Mouse (Mus musculus) bone marrow macrophage, adult 2 months (primary cell): ENCODE data around the gene Ecpas.

ENCODE experiments used
- CTCF ChIP-seq: IDR thresholded peaks from 2 replicates; pipeline ENCODE4 v1.5.1; 2012; ENCODE audit warnings: low read depth, mild to moderate bottlenecking, low read length, moderate library complexity
- POLR2A ChIP-seq: IDR thresholded peaks from 2 replicates; pipeline ENCODE4 v1.6.1; 2012; ENCODE audit warnings: mild to moderate bottlenecking, low read depth, low read length, borderline replicate concordance

GRCm38 (mm10) chr4:58943420-58944205 lies 31.1 kb upstream of the Ecpas start, which contains the start of gene Zkscan16:
- TF ChIP-seq CTCF, result no peak
- no peak for TF ChIP-seq POLR2A
